Mouse (Mus musculus): ENCODE data around the gene Ccdc87. TPM values are rescaled to one million over a fixed set of nuclear protein-coding genes. Genes with fewer than 3 reads are reported as not detected.
"Not testable (repeated sequence)": the region's sequence is repeated elsewhere in the genome, so short reads cannot be mapped to it uniquely, and the experiment has no call there.

The Ccdc87 gene
- polyA plus RNA-seq, 1 experiment from 2014 or later, result not detected

DNA sequence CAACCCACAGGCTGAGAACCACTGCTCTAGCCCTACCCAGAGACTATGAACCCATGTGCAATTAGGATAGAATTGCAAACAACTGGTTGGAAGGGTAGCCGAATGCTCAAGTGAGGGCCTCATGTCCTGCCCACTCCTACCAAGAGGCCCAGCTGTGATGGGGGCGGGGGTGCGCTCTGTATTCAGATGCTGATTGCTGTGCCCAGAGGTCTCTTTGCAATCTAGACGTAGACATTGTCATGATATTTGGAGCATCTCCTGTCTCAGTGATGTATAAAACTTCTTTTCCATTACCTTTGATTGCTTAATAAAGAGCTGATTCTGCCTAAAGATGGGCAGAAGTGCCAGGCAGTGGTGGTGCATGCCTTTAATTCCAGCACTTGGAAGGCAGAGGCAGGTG is 10.6 kb downstream of the Ccdc87 start:
- Histone ChIP-seq H3K9me3 (ENCODE audit: control insufficient read depth, low read length) (no peaks in the 10 kb centered on the region), H3K27ac (ENCODE audit: low read depth, low read length) (no peak overlapping the region), H3K4me2 (no peak overlapping the region), H3K4me1 (replicated peaks; ENCODE audit: control insufficient read depth, insufficient read depth, low read length) (no peaks in the 10 kb centered on the region), H3K9ac (ENCODE audit: low read depth, low read length) (no peak overlapping the region), H3K36me3 (ENCODE audit: control insufficient read depth, insufficient read depth, low read length) (no peaks in the 10 kb centered on the region), H3K4me3 (ENCODE audit: low read depth, low read length) (no peak overlapping the region), H3K27me3 (replicated peaks; ENCODE audit: control insufficient read depth, insufficient read depth, low read length) (peaks cover 11% of the 10 kb centered on the region)
- 58% methylated on average over 4 of the region's 4 CpGs for WGBS
- DNase-seq (ENCODE audit: low spot score), result no peak
- ATAC-seq (replicated peaks; ENCODE audit: low FRiP score), result no peak

DNA sequence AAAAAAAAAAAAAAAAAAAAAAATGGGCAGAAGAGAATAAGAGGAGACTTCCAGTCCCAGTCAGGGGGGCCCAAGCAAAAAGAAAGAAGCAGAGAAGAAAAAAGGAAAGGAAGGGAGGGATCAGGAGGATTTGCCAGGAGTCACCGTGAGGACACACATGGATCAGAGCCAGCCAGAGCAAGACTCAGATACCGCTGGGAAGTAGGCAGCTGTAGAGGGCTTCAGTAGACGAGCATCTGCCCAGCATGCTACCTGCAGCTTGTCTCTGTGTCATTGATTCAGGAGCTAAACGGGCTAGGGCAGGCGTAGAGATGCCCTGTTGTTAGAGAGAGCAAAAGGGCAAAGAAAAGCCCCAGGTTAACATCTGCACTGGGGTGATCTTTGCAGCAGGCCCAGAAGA is 11.1 kb downstream of the Ccdc87 start:
- Histone ChIP-seq H3K9me3 (ENCODE audit: control insufficient read depth, low read length) (no peaks in the 10 kb centered on the region), H3K36me3 (ENCODE audit: control insufficient read depth, insufficient read depth, low read length) (no peaks in the 10 kb centered on the region), H3K27me3 (replicated peaks; ENCODE audit: control insufficient read depth, insufficient read depth, low read length) (peaks cover 15% of the 10 kb centered on the region), H3K9ac (ENCODE audit: low read depth, low read length) (no peak overlapping the region), H3K27ac (ENCODE audit: low read depth, low read length) (no peak overlapping the region), H3K4me2 (no peak overlapping the region), H3K4me1 (replicated peaks; ENCODE audit: control insufficient read depth, insufficient read depth, low read length) (no peaks in the 10 kb centered on the region), H3K4me3 (ENCODE audit: low read depth, low read length) (no peak overlapping the region)
- ATAC-seq (replicated peaks; ENCODE audit: low FRiP score), result no peak
- no peak for DNase-seq (ENCODE audit: low spot score)
- 50% methylated on average over 5 of the region's 5 CpGs for WGBS

DNA sequence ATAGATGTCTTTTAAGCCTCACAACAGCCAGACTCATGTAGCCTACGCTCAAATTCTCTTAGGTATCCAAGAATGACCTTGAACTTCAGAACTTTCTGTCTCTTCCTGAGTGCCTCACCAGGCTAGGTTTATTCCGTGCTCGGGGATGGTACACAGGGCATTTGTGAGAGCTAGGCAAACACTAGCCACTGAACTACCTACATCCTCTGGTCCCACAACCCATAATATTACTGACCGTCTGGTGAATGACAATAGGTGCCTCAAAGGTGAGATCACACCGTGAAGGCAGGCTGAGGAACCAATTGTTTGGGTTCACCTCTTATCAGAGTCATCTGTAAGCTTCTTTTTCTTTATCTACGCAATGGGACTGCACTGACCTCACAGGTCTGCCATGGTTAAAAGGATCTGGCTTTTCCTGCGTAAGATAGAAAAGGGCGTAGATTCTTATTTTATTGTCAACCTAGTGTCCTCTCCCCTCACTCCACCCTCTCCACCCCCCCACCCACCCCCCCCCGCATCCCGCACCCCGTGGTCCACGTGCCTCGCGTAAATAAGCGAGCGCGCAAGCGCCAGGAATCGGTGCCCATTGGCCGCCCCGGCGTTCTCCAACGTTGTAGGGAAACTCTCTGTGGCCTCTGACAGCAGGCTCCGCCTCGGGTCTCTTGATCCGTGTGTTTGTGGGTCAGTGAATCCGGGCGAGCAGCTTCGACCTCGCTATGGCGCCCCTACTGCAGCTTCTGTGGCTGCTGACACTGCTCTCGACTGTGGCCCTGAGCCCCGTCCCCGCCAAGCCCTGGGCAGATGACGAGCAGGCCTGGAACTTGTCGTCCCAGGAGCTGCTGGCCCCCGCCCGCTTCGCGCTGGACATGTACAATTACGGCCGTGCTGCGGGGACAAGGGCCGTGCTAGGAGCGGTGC is 15.6 kb downstream of the Ccdc87 start, which contains the start of gene Ctsf:
TSS of gene Ctsf (plus strand) at position 579 of the 918 bp plus-strand sequence.
- Histone ChIP-seq H3K9me3 (ENCODE audit: control insufficient read depth, low read length) (no peaks in the 10 kb centered on the region), H3K4me1 (replicated peaks; ENCODE audit: control insufficient read depth, insufficient read depth, low read length) (peaks cover 21% of the 10 kb centered on the region), H3K36me3 (ENCODE audit: control insufficient read depth, insufficient read depth, low read length) (no peaks in the 10 kb centered on the region), H3K27ac (ENCODE audit: low read depth, low read length) (no peak within 1 kb of the TSS), H3K4me3 (ENCODE audit: low read depth, low read length) (peak within 1 kb of the TSS; percentile 67), H3K4me2 (peak within 1 kb of the TSS; percentile 98), H3K9ac (ENCODE audit: low read depth, low read length) (peak within 1 kb of the TSS; percentile 64), H3K27me3 (replicated peaks; ENCODE audit: control insufficient read depth, insufficient read depth, low read length) (peaks cover 26% of the 10 kb centered on the region)
- DNase-seq (ENCODE audit: low spot score) (peak; percentile 62), ATAC-seq (replicated peaks; ENCODE audit: low FRiP score) (peak; percentile 48)
- WGBS, result 4% methylated on average over 45 of the region's 45 CpGs

DNA sequence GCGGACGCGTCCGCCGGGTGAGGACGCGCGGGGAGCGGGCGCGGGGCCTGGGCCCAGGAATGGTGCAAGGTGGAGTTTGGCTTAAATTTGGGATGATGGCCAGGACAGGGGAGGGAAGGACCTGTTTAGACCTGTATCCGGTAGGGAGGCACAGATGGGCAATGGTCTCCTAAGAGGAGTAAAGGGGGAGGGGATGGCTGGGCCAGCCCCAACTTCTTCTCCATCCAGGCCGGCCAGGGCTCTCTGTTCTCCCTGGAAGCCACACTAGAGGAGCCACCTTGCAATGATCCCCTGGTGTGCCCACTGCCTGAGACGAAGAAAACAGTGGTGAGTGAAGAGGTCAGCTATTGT is 16.3 kb downstream of the Ccdc87 start:
- H3K36me3 ChIP-seq (ENCODE audit: control insufficient read depth, insufficient read depth, low read length), result no peaks in the 10 kb centered on the region
- ATAC-seq (replicated peaks; ENCODE audit: low FRiP score) (no peak), DNase-seq (ENCODE audit: low spot score) (no peak)
- peaks cover 24% of the 10 kb centered on the region for H3K27me3 ChIP-seq (replicated peaks; ENCODE audit: control insufficient read depth, insufficient read depth, low read length)
- H3K4me1 ChIP-seq (replicated peaks; ENCODE audit: control insufficient read depth, insufficient read depth, low read length), result peaks cover 22% of the 10 kb centered on the region
- 8% methylated on average over 14 of the region's 14 CpGs for WGBS
- H3K9me3 ChIP-seq (ENCODE audit: control insufficient read depth, low read length), result no peaks in the 10 kb centered on the region
- no peak overlapping the region for H3K27ac ChIP-seq (ENCODE audit: low read depth, low read length)
- peak overlapping the region; percentile 98 for H3K4me2 ChIP-seq
- H3K9ac ChIP-seq (ENCODE audit: low read depth, low read length), result peak overlapping the region; percentile 64
- H3K4me3 ChIP-seq (ENCODE audit: low read depth, low read length), result peak overlapping the region; percentile 67

DNA sequence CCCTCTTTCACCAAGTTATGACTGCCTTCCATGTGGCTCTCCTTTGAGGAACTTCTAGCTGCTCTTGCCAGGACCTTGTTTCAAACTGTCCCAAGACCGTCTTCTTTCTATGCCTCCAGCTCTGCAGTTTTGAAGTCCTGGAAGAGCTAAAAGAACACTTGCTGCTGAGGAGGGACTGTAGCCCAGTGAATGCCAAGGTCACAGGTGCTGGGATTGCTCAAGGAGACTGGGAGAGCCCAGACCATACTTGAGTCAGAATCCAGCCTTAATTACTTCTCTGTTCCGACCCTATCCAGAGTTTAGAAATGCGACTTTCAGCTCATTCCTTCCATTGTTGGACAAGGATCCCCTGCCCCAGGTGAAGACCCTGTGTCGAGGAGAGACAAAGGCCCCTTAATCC is 16.8 kb downstream of the Ccdc87 start:
- H3K9ac ChIP-seq (ENCODE audit: low read depth, low read length), result no peak overlapping the region
- peaks cover 22% of the 10 kb centered on the region for H3K4me1 ChIP-seq (replicated peaks; ENCODE audit: control insufficient read depth, insufficient read depth, low read length)
- H3K9me3 ChIP-seq (ENCODE audit: control insufficient read depth, low read length), result no peaks in the 10 kb centered on the region
- ATAC-seq (replicated peaks; ENCODE audit: low FRiP score) (no peak), DNase-seq (ENCODE audit: low spot score) (no peak)
- WGBS, result 63% methylated on average over 4 of the region's 4 CpGs
- peak overlapping the region; percentile 67; the same call in 1 of the 2 replicates for H3K4me3 ChIP-seq (ENCODE audit: low read depth, low read length)
- H3K4me2 ChIP-seq, result peak overlapping the region; percentile 98
- no peaks in the 10 kb centered on the region for H3K36me3 ChIP-seq (ENCODE audit: control insufficient read depth, insufficient read depth, low read length)
- H3K27me3 ChIP-seq (replicated peaks; ENCODE audit: control insufficient read depth, insufficient read depth, low read length), result peaks cover 23% of the 10 kb centered on the region
- H3K27ac ChIP-seq (ENCODE audit: low read depth, low read length), result no peak overlapping the region

DNA sequence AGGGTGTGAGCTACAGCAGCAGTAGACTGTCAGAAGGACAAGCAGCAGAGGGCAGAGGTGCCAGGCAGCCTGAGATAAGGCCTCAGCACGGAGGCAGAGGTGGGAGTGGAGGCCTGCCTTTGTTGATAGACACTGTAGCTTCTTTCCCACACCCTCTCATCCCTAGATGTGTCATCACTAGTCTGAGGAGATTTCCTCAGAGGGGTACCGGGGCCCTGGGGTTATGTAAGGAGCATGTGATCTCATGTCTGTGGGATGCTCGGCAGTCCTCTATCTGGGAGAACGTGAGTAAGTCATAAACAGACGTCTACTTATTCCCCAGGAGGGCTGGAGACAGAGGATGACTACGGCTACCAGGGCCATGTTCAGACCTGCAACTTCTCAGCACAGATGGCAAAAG is 19.9 kb downstream of the Ccdc87 start:
- Histone ChIP-seq H3K36me3 (ENCODE audit: control insufficient read depth, insufficient read depth, low read length) (no peaks in the 10 kb centered on the region), H3K27me3 (replicated peaks; ENCODE audit: control insufficient read depth, insufficient read depth, low read length) (peaks cover 29% of the 10 kb centered on the region), H3K27ac (ENCODE audit: low read depth, low read length) (peak overlapping the region; percentile 32; the same call in 1 of the 2 replicates), H3K9me3 (ENCODE audit: control insufficient read depth, low read length) (no peaks in the 10 kb centered on the region), H3K4me1 (replicated peaks; ENCODE audit: control insufficient read depth, insufficient read depth, low read length) (peaks cover 22% of the 10 kb centered on the region), H3K9ac (ENCODE audit: low read depth, low read length) (no peak overlapping the region), H3K4me3 (ENCODE audit: low read depth, low read length) (no peak overlapping the region), H3K4me2 (peak overlapping the region; percentile 31)
- DNase-seq (ENCODE audit: low spot score), result no peak
- WGBS, result 42% methylated on average over 6 of the region's 6 CpGs
- peak; percentile 98 for ATAC-seq (replicated peaks; ENCODE audit: low FRiP score)

DNA sequence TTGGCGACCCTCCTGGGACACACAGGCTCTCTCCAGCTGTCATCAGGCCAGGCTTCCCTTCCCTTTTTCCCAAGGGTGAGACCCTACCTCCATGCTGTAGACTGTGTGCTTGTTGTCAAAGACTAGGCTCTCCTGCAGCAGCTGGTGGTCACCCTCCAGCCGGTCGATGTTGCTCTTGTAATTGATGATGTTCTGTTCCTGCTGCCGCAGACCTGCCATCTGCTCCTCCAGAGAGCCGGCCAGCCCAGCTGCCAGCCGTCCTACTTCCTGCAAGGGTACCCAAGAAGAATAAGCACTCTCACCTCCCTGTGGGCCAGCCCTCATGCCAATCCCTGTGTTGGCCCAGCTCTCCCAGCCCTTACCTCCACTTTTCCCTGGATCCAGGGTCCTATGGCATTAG is 23.9 kb downstream of the Ccdc87 start:
- H3K4me3 ChIP-seq (ENCODE audit: low read depth, low read length), result no peak overlapping the region
- DNase-seq (ENCODE audit: low spot score) (no peak), ATAC-seq (replicated peaks; ENCODE audit: low FRiP score) (no peak)
- no peak overlapping the region for H3K27ac ChIP-seq (ENCODE audit: low read depth, low read length)
- H3K27me3 ChIP-seq (replicated peaks; ENCODE audit: control insufficient read depth, insufficient read depth, low read length), result peaks cover 37% of the 10 kb centered on the region
- H3K4me1 ChIP-seq (replicated peaks; ENCODE audit: control insufficient read depth, insufficient read depth, low read length), result peaks cover 18% of the 10 kb centered on the region
- H3K9ac ChIP-seq (ENCODE audit: low read depth, low read length), result no peak overlapping the region
- no peaks in the 10 kb centered on the region for H3K9me3 ChIP-seq (ENCODE audit: control insufficient read depth, low read length)
- 79% methylated on average over 6 of the region's 6 CpGs for WGBS
- no peaks in the 10 kb centered on the region for H3K36me3 ChIP-seq (ENCODE audit: control insufficient read depth, insufficient read depth, low read length)
- H3K4me2 ChIP-seq, result no peak overlapping the region

DNA sequence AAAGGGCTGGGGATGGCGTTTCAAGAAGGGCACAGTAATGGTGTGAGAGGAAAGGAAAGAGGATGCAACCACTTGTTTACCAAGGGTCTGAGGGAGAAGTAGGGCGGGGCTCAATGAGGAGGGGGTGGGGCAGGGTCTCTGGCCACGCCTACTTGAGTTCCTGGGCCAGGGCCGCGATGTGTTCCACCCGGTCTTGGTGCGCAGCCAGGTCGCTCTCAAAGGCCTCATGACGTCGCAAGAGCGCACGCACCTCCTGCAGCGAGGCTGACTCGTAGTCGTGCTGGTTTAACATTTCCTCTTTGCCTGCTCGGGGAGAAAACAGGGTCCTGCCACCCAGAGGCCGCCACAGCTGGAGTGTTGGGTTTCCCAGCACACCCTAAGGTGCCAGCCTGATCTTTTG is 26.0 kb downstream of the Ccdc87 start:
- Histone ChIP-seq H3K4me2 (peak overlapping the region; percentile 41; the same call in 1 of the 2 replicates), H3K4me3 (ENCODE audit: low read depth, low read length) (no peak overlapping the region), H3K9me3 (ENCODE audit: control insufficient read depth, low read length) (no peaks in the 10 kb centered on the region), H3K4me1 (replicated peaks; ENCODE audit: control insufficient read depth, insufficient read depth, low read length) (0 out of 2 replicates have a peak, but pooled peaks cover 4% of the 10 kb centered on the region), H3K27me3 (replicated peaks; ENCODE audit: control insufficient read depth, insufficient read depth, low read length) (peaks cover 41% of the 10 kb centered on the region), H3K36me3 (ENCODE audit: control insufficient read depth, insufficient read depth, low read length) (no peaks in the 10 kb centered on the region), H3K27ac (ENCODE audit: low read depth, low read length) (no peak overlapping the region), H3K9ac (ENCODE audit: low read depth, low read length) (no peak overlapping the region)
- ATAC-seq (replicated peaks; ENCODE audit: low FRiP score) (0 out of 2 replicates have a peak, but pooled peaks have one; percentile 15), DNase-seq (ENCODE audit: low spot score) (no peak)
- WGBS, result 3% methylated on average over 17 of the region's 17 CpGs

DNA sequence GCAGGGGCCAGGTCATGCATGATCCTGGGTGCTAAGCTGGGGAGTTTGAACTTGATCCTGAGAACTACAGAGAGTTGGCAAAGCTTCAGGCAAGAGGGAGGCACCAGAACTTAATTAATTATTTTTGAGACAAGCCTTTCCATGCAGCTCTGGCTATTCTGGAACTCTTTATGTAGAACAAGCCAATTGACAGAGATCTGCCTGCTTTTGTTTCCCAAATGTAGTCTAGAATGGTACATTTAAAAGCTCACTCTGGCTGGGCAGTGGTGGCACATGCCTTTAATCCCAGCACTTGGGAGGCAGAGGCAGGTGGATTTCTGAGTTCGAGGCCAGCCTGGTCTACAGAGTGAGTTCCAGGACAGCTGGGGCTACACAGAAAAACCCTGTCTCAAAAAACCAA is 35.4 kb downstream of the Ccdc87 start:
- H3K4me1 ChIP-seq (replicated peaks; ENCODE audit: control insufficient read depth, insufficient read depth, low read length), result peaks cover 17% of the 10 kb centered on the region
- not testable (repeated sequence) for ATAC-seq (replicated peaks; ENCODE audit: low FRiP score); DNase-seq (ENCODE audit: low spot score); H3K36me3 ChIP-seq (ENCODE audit: control insufficient read depth, insufficient read depth, low read length); H3K9ac ChIP-seq (ENCODE audit: low read depth, low read length); H3K4me2 ChIP-seq; H3K27ac ChIP-seq (ENCODE audit: low read depth, low read length); H3K9me3 ChIP-seq (ENCODE audit: control insufficient read depth, low read length); H3K27me3 ChIP-seq (replicated peaks; ENCODE audit: control insufficient read depth, insufficient read depth, low read length); H3K4me3 ChIP-seq (ENCODE audit: low read depth, low read length)
- 67% methylated on average over 1 of the region's 1 CpGs for WGBS

Measured in liver, embryonic 11.5 days (tissue).